Mouse (Mus musculus) kidney, postnatal 25 days (tissue): ENCODE measurements around the gene Sf3a1.
"Not testable (repeated sequence)": the region's sequence is repeated elsewhere in the genome, so short reads cannot be mapped to it uniquely, and the experiment has no call there.

ENCODE experiments used
- DNase-seq, 2 experiments: peaks; one replicate each; pipeline ENCODE4 v3.0.0; 2021; ENCODE audit warnings: mixed read lengths in 2 of 2

Gene Sf3a1

GRCm38 (mm10) chr11:4138964-4139363 is 21.2 kb upstream of the Sf3a1 start:
- DNase-seq: no peak

DNA sequence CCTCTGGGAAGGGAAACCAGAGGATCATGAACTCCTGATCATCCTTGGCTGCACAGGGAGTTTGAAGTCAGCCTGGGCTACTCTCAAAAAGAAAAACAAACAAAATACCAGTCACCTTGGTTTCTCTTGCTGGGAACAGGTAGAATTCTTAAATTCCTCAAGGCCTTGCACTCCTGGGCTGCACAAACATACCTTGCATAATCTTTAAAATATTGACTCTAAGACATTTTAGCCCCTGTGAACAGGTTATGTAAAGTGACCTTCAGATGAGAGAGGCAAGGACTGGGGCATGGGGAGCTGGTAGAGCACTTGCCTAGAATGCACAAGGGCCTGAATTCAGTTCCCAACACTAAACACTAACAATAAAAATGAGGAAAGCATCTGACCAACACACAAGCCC is 18.6 kb upstream of the Sf3a1 start:
- DNase-seq: no peak

DNA sequence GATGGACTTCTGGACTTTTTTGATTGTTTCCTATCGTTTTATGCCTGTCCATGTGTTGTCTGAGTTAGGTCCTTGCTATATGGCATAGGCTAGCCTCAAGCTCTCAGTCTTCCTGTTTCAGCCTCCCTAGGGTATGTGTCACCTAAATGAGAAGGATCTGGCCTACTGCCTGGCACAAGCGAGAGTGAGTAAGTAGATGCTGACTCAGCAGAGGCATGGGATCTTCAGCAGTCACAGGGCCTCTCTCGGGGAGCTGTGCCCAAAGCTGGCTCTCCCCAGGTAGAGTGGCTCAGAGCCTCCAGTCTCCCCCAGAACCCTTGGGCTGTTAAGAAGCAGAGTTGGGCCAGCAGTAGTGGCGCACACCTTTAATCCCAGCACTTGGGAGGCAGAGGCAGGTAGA is 17.8 kb upstream of the Sf3a1 start:
- DNase-seq: no peak

GRCm38 (mm10) chr11:4143281-4144062 is 16.7 kb upstream of the Sf3a1 start:
- DNase-seq: peak in 1 of 2 experiments; percentile 43

DNA sequence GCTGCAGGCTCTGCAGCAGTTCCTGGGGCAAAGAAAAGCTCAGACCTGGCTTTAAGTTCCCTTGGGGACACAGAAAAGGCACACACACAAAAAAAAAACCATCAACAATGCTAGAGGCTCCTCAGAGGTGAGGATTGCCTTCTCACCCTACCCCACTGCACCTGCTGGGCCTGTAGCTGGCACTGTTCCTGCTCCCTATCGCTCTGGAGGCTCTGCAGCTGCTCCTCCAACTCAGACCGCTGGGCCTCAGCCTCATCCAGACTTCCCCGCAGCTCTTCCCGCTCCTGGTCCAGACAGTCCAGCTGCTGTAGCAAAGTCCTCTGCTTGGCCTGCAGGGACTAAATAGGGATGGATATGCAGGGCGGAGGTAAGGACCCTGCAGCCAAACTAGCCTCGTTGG is 13.8 kb upstream of the Sf3a1 start:
- peak in 1 of 2 experiments; percentile 35 for DNase-seq

DNA sequence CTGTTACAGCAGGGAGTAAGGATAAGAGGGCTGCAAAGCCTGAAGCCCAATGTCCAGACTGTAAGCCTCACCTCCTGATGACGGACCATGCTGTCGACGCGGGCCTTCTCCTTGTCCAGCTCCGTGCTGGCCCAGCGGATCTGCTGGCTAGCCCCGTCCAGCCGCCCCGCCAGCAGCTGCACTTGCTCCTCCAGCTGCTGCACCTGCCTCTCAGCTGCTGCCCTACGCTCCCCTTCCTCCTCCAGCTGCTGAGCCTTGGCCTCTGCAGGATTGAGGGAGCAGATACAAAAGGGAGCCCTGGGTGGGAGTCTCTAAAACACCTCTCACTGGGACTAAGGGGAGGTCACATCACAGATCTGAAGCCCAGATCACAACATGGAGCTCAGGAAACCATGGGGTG is 13.1 kb upstream of the Sf3a1 start:
- peak in 1 of 2 experiments; percentile 33 for DNase-seq

DNA sequence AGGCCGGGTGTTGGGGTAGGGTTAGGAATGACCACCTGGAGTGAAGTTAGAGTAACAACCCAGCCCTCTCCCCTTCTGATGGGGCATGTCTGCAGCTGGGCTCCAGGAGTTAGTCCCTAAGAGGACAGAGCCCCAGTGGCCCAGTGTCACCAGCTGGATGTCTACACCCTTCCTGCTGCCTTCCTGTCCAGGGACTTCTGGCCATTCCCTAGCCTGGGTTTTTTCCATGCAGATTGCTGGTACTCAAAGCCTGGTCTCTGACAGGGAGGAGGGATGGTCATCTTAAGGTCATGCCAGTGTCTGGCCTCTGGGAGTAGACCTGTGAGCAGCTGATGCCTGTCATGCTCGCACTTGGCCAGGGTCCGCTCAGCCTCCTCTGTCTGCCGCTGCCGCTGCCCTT is 12.0 kb upstream of the Sf3a1 start:
- DNase-seq: peak; percentile 52 to 78

GRCm38 (mm10) chr11:4148536-4149156 is 11.5 kb upstream of the Sf3a1 start:
- no peak for DNase-seq

DNA sequence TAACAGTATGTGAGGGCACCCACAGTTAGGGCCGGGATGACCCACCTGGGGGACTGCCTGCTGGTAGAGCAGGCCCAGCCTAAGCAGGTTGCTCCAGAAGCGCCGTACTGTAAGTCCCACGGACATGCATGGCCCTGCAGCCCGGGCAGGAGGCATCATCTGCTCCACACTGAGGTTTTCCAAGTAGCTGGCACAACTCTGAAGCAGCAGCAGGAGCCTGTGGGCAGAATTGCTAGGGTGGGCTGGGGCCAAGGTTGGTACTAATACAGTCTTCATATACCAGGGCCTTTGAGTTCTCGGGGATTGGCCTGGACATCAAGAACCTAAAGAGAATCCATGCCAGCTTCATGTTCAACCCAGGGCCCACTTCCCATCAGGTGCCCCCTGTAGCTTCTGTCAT is 10.3 kb upstream of the Sf3a1 start:
- no peak for DNase-seq

- no peak for DNase-seq
Observed at GRCm38 (mm10) chr11:4153694-4154093, 6.5 kb upstream of the Sf3a1 start.

DNA sequence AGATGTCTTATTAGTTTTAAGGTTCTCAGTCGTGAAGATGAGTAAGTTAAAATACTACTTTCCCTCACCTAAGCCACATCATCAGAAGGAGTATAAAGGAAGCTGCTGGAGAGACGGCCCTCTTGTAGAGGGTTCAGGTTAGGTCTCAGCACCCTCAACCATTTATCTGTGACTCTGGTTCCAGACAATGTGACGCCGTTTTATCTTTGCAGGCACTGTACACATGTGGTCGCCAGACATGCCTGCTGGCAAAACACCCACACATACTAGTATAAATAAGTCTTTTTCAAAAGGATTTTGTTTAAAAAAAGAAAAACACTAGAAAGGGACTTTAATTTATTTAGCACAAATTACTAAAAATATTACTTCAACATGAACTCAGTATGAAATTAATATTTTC is 4.5 kb upstream of the Sf3a1 start:
- no peak for DNase-seq

DNA sequence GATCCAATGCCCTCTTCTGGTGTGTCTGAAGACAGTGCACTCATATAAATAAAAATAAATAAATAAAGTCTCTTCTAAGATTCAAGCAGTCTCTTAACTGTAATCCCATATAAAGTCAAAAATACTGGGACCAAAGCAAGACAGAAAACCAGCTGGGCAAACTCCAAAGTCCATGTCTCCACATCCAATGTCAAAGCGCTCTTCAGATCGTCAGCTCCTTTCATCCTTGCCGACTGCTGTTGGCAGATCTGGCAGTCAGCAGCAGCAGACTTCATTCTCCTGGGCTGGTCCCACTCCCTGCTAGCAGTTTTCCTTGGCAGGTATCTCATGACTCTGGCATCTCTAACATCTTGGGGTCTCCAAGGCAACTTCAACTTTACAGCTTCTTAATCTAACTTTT is 1.5 kb upstream of the Sf3a1 start:
- DNase-seq: peak; percentile 34 to 60

DNA sequence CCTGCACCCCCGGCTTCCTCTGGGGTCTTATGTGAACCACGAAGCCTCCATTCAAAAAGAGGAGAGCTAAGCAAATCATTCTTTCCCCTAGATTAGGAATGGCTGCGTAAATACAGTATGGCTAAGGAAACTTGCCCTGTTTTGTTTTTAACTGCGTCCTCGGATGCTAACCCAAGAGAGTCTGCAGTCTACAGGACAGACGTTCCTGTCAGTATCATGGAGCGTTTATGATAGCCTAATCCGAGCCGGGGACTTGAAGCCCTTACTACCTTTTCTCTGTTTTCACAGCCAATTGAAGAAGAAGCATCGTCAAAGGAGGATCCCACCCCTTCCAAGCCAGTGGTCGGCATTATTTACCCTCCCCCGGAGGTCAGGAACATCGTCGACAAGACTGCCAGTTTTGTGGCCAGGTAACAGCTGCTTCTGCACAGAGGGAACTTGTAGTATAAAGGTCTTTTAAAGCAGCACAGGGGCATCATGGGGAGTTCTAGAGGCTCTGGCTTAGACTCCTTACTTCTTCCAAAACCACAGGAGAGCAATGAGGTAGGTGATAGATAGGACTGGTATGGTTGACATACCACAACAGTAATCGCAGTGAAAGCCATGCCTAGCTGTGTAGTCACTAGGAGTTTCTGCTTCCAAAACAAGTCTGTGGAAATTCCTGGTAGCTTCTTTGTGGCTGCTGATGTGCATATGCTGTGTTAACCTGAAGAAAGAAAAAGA is 769 bp downstream of the Sf3a1 start:
- DNase-seq: no peak

DNA sequence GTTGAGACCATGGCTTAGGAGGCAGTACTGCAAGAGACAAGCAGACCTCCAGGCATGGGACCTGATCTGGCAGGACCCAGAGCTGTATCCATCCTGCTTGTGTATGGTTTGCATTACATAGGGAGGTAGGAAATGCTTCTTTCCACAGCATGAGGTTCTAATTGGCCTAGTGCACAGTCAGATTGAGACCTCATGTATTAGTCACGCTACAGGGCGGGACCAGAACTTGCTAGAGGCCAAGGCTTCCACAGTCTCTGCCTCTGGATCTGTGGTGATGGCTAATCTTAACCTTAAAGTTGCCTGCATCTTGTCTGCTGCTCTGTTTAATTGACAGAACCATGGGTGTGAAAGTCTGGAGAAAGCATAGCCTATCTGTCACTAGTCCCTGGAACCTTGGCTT is 4.6 kb downstream of the Sf3a1 start:
- no peak for DNase-seq

DNA sequence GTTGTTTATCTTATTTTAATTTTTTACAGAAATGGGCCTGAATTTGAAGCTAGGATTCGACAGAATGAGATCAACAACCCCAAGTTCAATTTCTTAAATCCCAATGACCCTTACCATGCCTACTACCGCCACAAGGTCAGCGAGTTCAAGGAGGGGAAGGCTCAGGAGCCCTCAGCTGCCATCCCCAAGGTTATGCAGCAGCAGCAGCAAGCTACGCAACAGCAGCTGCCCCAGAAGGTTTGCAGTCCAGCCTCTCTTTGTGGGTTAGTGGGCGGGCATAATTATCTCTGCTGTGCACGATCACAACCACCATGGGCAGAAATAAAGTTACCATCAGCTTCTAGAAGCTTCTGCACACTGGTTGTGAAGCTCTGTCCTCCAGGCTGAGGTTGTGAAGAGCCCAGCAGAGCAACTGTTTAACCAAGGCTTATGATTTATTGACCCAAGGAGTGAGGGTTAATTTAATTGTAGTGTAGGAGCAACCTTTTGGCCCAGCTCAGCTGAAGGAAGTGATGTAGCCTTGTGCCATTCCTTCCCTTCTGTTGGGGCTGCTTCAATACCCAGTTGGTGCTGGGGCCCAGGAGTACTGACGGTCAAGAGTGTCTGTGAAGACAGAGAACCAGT is 6.4 kb downstream of the Sf3a1 start:
- DNase-seq: no peak

GRCm38 (mm10) chr11:4174586-4174985 is 14.4 kb downstream of the Sf3a1 start:
- peak; percentile 39 to 70 for DNase-seq

- no peak for DNase-seq
Observed at GRCm38 (mm10) chr11:4177716-4178115, 17.6 kb downstream of the Sf3a1 start.

- no peak for DNase-seq
Observed at GRCm38 (mm10) chr11:4182061-4182460, 21.9 kb downstream of the Sf3a1 start.

GRCm38 (mm10) chr11:4183511-4183910 is 23.4 kb downstream of the Sf3a1 start:
- DNase-seq: peak; percentile 52 to 60

- DNase-seq: peak; percentile 46 to 47
Observed at GRCm38 (mm10) chr11:4184251-4184952, 24.3 kb downstream of the Sf3a1 start.

DNA sequence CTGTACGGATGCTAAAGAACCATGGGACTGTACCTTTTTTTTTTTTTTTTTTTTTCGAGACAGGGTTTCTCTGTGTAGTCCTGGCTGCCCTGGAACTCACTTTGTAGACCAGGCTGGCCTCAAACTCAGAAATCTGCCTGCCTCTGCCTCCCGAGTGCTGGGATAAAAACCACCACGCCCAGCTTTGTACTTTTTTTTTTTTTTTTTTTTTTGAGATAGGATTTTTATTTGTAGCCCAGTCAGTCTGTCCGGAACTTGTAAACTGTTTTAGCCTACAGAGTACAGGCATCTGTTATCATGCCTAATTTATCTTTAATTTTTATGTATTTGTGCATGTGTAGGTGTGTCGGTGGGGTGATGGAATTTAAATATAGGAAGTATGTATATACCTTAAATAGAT is 25.3 kb downstream of the Sf3a1 start:
- not testable (repeated sequence) for DNase-seq

- DNase-seq: peak; percentile 98 to 100
Observed at GRCm38 (mm10) chr11:4186486-4187317, 26.6 kb downstream of the Sf3a1 start, which contains the start of gene Tbc1d10a. Gene Tbc1d10a, plus strand, starts transcription at chr11:4186789.
